Mouse (Mus musculus) liver, adult 2 months (tissue): ENCODE results near the gene Tppp2. TPM values are rescaled to one million over a fixed set of nuclear protein-coding genes. Genes with fewer than 3 reads are reported as not detected.

Source experiments
- DNase-seq: peaks from one replicate; pipeline ENCODE4 v3.0.0-alpha.2; 2011; ENCODE audit warnings: low read depth, low spot score; ENCODE audit errors: extremely low read depth
- H3K27ac ChIP-seq: fragments of 200-500 bp; replicated peaks from 2 replicates; pipeline ENCODE4 v1.5.1; 2012; ENCODE audit warnings: low read depth, mild to moderate bottlenecking, control low read depth, inconsistent platforms, low read length; ENCODE audit not compliant: insufficient read depth
- H3K27me3 ChIP-seq: fragments of 200-500 bp; 2 replicates; pipeline ENCODE4 v1.6.1; 2012; ENCODE audit warnings: mild to moderate bottlenecking, moderate library complexity, low read length, inconsistent platforms; ENCODE audit not compliant: control insufficient read depth, insufficient read depth
- H3K36me3 ChIP-seq: fragments of 200-500 bp; 2 replicates; pipeline ENCODE4 v1.6.1; 2012; ENCODE audit warnings: low read length, inconsistent platforms; ENCODE audit not compliant: control insufficient read depth, insufficient read depth
- H3K4me1 ChIP-seq: fragments of 200-500 bp; 2 replicates; pipeline ENCODE4 v1.6.1; 2011; ENCODE audit warnings: low read length; ENCODE audit not compliant: control insufficient read depth, insufficient read depth
- H3K4me3 ChIP-seq: fragments of 200-500 bp; 2 replicates; pipeline ENCODE4 v1.5.1; 2011; ENCODE audit warnings: low read depth, mild to moderate bottlenecking, control low read depth, low read length, moderate library complexity; ENCODE audit not compliant: insufficient read depth
- H3K79me2 ChIP-seq: fragments of 200-500 bp; 2 replicates; pipeline ENCODE4 v1.6.1; 2012; ENCODE audit warnings: inconsistent platforms, mild to moderate bottlenecking, low read length, moderate library complexity; ENCODE audit not compliant: control insufficient read depth, insufficient read depth
- H3K9ac ChIP-seq: fragments of 200-500 bp; 2 replicates; pipeline ENCODE4 v1.6.1; 2012; ENCODE audit warnings: low read depth, mild to moderate bottlenecking, control low read depth, inconsistent platforms, low read length
- CTCF ChIP-seq: fragments of 200-500 bp; IDR thresholded peaks from 2 replicates; pipeline ENCODE4 v1.5.1; 2011; ENCODE audit warnings: low read depth, low read length, control low read depth
- POLR2A ChIP-seq: fragments of 200-500 bp; IDR thresholded peaks from 2 replicates; pipeline ENCODE4 v1.6.1; 2011; ENCODE audit warnings: low read length, control low read depth; ENCODE audit not compliant: insufficient read depth; ENCODE audit errors: extremely low read depth
- WGBS: fragments of 180-500 bp; shearing (Covaris S2); methylation state at CpG from one replicate; pipeline ENCODE4 v1.1.7; 2018; 5-methylcytosine and 5-hydroxymethylcytosine counted together
- polyA plus RNA-seq: library from polyadenylated mRNA; depleted of rRNA; stranded (reverse); fragments of >200 nt; gene quantifications from 2 replicates; pipeline ENCODE4 v1.2.3, GENCODE M21; 2012; rRNA removed
- total RNA-seq: library from RNA; depleted of rRNA; stranded (reverse); fragments of >200 nt; gene quantifications from 2 replicates; pipeline ENCODE4 v1.2.3, GENCODE M21; 2014; rRNA removed

Tppp2 gene
- total RNA-seq: not detected in 2 replicates
- not detected in 2 replicates for polyA plus RNA-seq

- Histone ChIP-seq H3K4me3 (no peak within 1 kb of the TSS), H3K4me1 (peaks cover 15% of the 10 kb centered on the region), H3K27ac (no peak within 1 kb of the TSS), H3K9ac (no peak within 1 kb of the TSS), H3K36me3 (no peaks in the 10 kb centered on the region), H3K27me3 (no peaks in the 10 kb centered on the region), H3K79me2 (no peaks in the 10 kb centered on the region)
- no peak for DNase-seq
- TF ChIP-seq CTCF: no peak
- no peak for TF ChIP-seq POLR2A
- WGBS: 93% methylated on average over 4 of the region's 4 CpGs
Observed at GRCm38 (mm10) chr14:51918125-51918524, at the start of gene Tppp2. Tppp2 (plus strand) TSS chr14:51918425.

DNA sequence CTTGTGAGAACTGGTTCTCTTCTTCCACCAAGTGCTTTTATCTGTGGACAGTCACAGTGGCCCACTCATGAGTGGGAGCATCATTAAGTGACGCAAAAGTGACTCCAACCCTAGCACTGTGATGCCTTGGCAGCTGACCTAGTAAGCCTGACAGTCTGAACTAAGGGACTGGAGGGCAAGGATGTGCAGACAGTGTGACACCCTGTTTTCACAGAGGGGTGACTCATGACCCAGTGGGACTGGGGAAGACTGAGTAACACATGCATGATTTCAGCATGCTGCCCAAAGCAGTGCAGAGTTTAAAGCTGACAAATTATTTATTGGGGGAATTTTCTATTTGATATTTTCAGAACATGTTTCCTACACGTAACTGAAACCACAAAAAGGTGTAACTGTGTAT is 47.5 kb upstream of the Tppp2 start:
- Histone ChIP-seq H3K9ac (no peak overlapping the region), H3K36me3 (no peaks in the 10 kb centered on the region), H3K27me3 (no peaks in the 10 kb centered on the region), H3K79me2 (no peaks in the 10 kb centered on the region), H3K4me1 (peaks cover 3% of the 10 kb centered on the region), H3K27ac (no peak overlapping the region), H3K4me3 (no peak overlapping the region)
- 62% methylated on average over 2 of the region's 2 CpGs for whole genome bisulfite sequencing
- peak; percentile 29 for DNase-seq
- TF ChIP-seq CTCF (no peak), POLR2A (no peak)

GRCm38 (mm10) chr14:51871741-51872140 is 46.5 kb upstream of the Tppp2 start:
- Histone ChIP-seq H3K27ac (no peak overlapping the region), H3K27me3 (no peaks in the 10 kb centered on the region), H3K79me2 (no peaks in the 10 kb centered on the region), H3K4me1 (peaks cover 3% of the 10 kb centered on the region), H3K9ac (no peak overlapping the region), H3K36me3 (no peaks in the 10 kb centered on the region), H3K4me3 (no peak overlapping the region)
- peak; percentile 70 for DNase-seq
- no peak for TF ChIP-seq CTCF
- WGBS: 68% methylated on average over 9 of the region's 9 CpGs

DNA sequence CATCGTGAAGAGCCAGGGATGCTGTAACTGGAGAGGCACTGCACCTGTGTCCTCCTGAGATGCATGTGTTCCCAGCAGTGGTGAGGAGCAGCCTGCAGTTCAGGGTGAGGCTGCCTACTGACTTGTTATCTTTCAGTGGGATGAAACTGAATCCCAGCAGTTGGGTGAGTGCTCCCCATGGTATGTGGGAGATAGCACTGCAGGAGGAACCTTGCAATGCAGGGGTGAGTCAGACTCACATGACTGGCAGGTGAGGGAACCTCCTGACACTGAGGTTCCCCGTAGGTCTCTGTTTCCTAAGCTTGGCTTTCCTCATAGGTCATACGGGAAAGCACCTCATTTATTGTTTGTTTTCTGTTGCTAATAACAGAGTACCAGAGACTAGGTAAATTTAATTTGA is 40.7 kb upstream of the Tppp2 start:
- Histone ChIP-seq H3K27ac (no peak overlapping the region), H3K4me1 (no peaks in the 10 kb centered on the region), H3K27me3 (no peaks in the 10 kb centered on the region), H3K36me3 (no peaks in the 10 kb centered on the region), H3K4me3 (no peak overlapping the region), H3K79me2 (no peaks in the 10 kb centered on the region), H3K9ac (no peak overlapping the region)
- TF ChIP-seq POLR2A (no peak), CTCF (no peak)
- 76% methylated on average over 3 of the region's 3 CpGs for WGBS
- no peak for DNase-seq

DNA sequence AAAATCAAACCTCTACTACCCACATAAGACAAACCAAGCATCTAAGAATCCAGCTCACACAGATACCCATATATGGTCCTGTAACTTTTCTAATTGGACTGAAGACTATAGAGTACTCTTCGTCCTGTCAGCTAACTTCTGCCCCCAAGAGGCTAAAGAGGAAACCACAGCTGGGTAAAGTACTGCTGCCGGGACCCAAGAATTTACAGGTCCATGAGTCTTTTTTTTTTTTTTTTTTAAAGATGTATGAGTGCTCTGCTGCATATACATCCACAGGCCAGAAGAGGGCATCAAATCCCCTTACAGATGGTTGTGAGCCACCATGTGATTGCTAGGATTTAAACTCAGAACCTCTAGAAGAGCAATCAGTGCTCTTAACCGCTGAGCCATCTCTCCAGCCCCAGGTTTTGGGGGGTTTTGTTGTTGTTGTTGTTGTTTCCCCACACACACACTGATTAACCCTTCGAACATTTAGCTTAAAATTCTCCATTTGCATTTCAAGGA is 34.6 kb upstream of the Tppp2 start:
- DNase-seq: peak; percentile 83
- no peaks in the 10 kb centered on the region for H3K27me3 ChIP-seq
- 0% methylated on average over 4 of the region's 4 CpGs for WGBS
- peaks cover 4% of the 10 kb centered on the region; the same call in 1 of the 2 replicates for H3K4me1 ChIP-seq
- peaks cover 12% of the 10 kb centered on the region for H3K36me3 ChIP-seq
- H3K27ac ChIP-seq: 0 out of 2 replicates have a peak overlapping the region, but pooled peaks have one; percentile 20
- no peak for TF ChIP-seq POLR2A
- peak; percentile 38; the same call in 1 of the 2 replicates for TF ChIP-seq CTCF
- peak overlapping the region; percentile 61 for H3K4me3 ChIP-seq
- no peaks in the 10 kb centered on the region for H3K79me2 ChIP-seq
- peak overlapping the region; percentile 51 for H3K9ac ChIP-seq

GRCm38 (mm10) chr14:51884031-51884544 is 34.1 kb upstream of the Tppp2 start:
- Histone ChIP-seq H3K79me2 (no peaks in the 10 kb centered on the region), H3K36me3 (peaks cover 17% of the 10 kb centered on the region), H3K27ac (0 out of 2 replicates have a peak overlapping the region, but pooled peaks have one; percentile 20), H3K4me3 (peak overlapping the region; percentile 61), H3K27me3 (no peaks in the 10 kb centered on the region), H3K4me1 (peaks cover 4% of the 10 kb centered on the region; the same call in 1 of the 2 replicates), H3K9ac (peak overlapping the region; percentile 51; the same call in 1 of the 2 replicates)
- peak; percentile 48 for DNase-seq
- no peak for TF ChIP-seq POLR2A
- no peak for TF ChIP-seq CTCF
- WGBS: under 1% methylated on average over 14 of the region's 14 CpGs
